Mouse (Mus musculus) limb, embryonic 11.5 days (tissue): Measurements from ENCODE around the gene Enah. TPM values are rescaled to one million over a fixed set of nuclear protein-coding genes. Genes with fewer than 3 reads are reported as not detected.

Source experiments
- ATAC-seq: fragments of 200-750 bp; cut with Nextera tagmentation; 2 replicates; pipeline ENCODE4 v1.8.0; 2017; ENCODE audit warnings: low read depth; ENCODE audit not compliant: insufficient number of reproducible peaks, low FRiP score, low TSS enrichment
- DNase-seq: peaks from one replicate; pipeline ENCODE4 v3.0.0-alpha.2; 2015; ENCODE audit warnings: low spot score
- H3K27ac ChIP-seq: fragments of 300-500 bp; sonication (generic); replicated peaks from 2 replicates; pipeline ENCODE4 v1.5.1; 2014; ENCODE audit warnings: low read depth, mild to moderate bottlenecking, low read length
- H3K27me3 ChIP-seq: fragments of 300-500 bp; sonication (generic); 2 replicates; pipeline ENCODE4 v1.6.1; 2014; ENCODE audit warnings: mild to moderate bottlenecking, low read length, mixed read lengths; ENCODE audit not compliant: control insufficient read depth, insufficient read depth
- H3K36me3 ChIP-seq: fragments of 300-500 bp; sonication (generic); 2 replicates; pipeline ENCODE4 v1.6.1; 2014; ENCODE audit warnings: mild to moderate bottlenecking, low read length, moderate library complexity, mixed read lengths; ENCODE audit not compliant: control insufficient read depth, insufficient read depth
- H3K4me1 ChIP-seq: fragments of 300-500 bp; sonication (generic); 2 replicates; pipeline ENCODE4 v1.6.1; 2014; ENCODE audit warnings: low read length, mixed read lengths; ENCODE audit not compliant: control insufficient read depth, insufficient read depth
- H3K4me2 ChIP-seq: fragments of 300-500 bp; sonication (generic); 2 replicates; pipeline ENCODE4 v1.6.1; 2014; ENCODE audit warnings: low read depth, mild to moderate bottlenecking, moderate library complexity; ENCODE audit not compliant: severe bottlenecking
- H3K4me3 ChIP-seq: fragments of 300-500 bp; sonication (generic); 2 replicates; pipeline ENCODE4 v1.5.1; 2014; ENCODE audit warnings: low read depth, low read length
- H3K9ac ChIP-seq: fragments of 300-500 bp; sonication (generic); 2 replicates; pipeline ENCODE4 v1.6.1; 2014; ENCODE audit warnings: mild to moderate bottlenecking, low read length
- H3K9me3 ChIP-seq: fragments of 300-500 bp; sonication (generic); 2 replicates; pipeline ENCODE4 v1.6.1; 2016; ENCODE audit warnings: low read length; ENCODE audit not compliant: control insufficient read depth
- WGBS: fragments of 180-500 bp; shearing (Covaris S2); extraction: QIAGEN DNeasy Blood & Tissue Kit; methylation state at CpG from one replicate; pipeline ENCODE4 v1.1.7; 2014; 5-methylcytosine and 5-hydroxymethylcytosine counted together
- polyA plus RNA-seq: library from polyadenylated mRNA; unstranded; fragments of >200 nt; fragmentation: Nextera tagmentation; extraction: Ambion mirVana; gene quantifications from 2 replicates; pipeline ENCODE4 v1.2.1, GENCODE M21; 2014

Gene Enah
- polyA plus RNA-seq, 1 experiment from 2014 or later: 28.5 TPM

DNA sequence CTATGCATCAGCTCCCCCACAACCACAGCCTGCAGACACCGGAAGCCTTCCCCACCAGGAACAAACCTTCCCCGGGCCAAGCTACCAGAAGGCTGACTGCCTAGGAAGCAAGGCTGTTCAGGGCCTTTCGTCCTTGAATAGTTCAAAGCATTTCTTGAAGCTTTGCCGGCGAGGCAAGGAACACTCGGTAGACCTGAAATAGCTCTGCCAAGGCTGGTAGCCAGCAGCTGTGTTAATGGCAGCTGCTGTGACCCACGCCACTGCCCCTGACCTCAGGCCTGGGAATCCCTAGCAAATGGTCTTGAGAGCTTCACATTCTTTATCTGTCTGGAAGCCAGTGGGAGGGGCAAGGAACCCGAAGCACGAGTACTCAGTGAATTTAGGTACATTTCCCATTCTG, 35.3 kb upstream of the Enah start:
- Histone ChIP-seq H3K4me1 (peaks cover 4% of the 10 kb centered on the region), H3K27me3 (no peaks in the 10 kb centered on the region), H3K27ac (no peak overlapping the region), H3K4me3 (no peak overlapping the region), H3K36me3 (no peaks in the 10 kb centered on the region), H3K4me2 (no peak overlapping the region), H3K9ac (no peak overlapping the region), H3K9me3 (no peaks in the 10 kb centered on the region)
- ATAC-seq (no peak), DNase-seq (peak; percentile 22)
- WGBS: 31% methylated on average over 9 of the region's 9 CpGs

DNA sequence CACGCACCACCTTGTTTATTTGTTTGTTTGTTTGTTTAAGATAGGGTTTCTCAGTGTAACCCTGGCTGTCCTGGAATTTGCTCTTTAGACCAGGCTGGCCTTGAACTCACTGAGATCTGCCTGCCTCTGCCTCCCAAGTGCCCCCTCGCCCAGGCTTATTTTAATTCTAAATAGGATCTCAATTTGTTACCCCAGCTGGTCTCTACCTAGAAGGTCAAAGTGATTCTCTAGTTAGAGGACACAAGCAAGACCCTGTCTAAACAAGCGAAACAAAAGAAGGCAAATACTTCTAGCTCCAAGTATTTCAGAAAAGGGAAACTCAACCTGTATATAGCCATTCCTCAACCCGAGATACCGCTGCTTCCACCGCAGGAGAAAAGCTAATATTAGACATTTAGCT, 34.9 kb upstream of the Enah start:
- ATAC-seq (no peak), DNase-seq (no peak)
- WGBS: 95% methylated on average over 6 of the region's 6 CpGs
- H3K4me2 ChIP-seq: no peak overlapping the region
- H3K4me1 ChIP-seq: peaks cover 4% of the 10 kb centered on the region
- H3K9ac ChIP-seq: no peak overlapping the region
- H3K4me3 ChIP-seq: no peak overlapping the region
- no peaks in the 10 kb centered on the region for H3K9me3 ChIP-seq
- no peak overlapping the region for H3K27ac ChIP-seq
- H3K36me3 ChIP-seq: no peaks in the 10 kb centered on the region
- no peaks in the 10 kb centered on the region for H3K27me3 ChIP-seq

- 25% methylated on average over 10 of the region's 10 CpGs for WGBS
- Histone ChIP-seq H3K27ac (no peak overlapping the region), H3K27me3 (no peaks in the 10 kb centered on the region), H3K4me3 (no peak overlapping the region), H3K4me1 (peaks cover 4% of the 10 kb centered on the region), H3K9me3 (no peaks in the 10 kb centered on the region), H3K36me3 (no peaks in the 10 kb centered on the region), H3K9ac (no peak overlapping the region), H3K4me2 (no peak overlapping the region)
- ATAC-seq (no peak), DNase-seq (peak; percentile 59)
Measured at GRCm38 (mm10) chr1:182052973-182053372, 33.2 kb upstream of the Enah start.

DNA sequence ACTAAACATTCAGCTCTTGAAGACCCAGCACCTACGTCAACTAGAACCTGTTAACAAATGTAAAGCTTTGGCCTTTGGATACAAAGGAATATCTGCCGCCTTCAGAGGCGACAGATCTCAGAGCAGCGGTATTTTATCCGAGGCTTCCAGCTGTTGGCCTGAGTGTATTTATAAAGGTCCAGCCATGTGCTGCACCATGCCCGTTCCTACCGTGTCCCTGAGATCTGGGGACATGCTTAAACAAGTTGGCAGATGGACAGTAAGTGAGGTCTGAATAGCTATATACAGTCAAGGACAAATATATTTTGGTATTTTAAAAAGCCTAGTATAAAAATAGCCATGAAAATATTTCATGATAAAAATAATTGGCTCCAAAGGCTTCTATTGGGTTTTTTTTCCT, 32.6 kb upstream of the Enah start:
- H3K9ac ChIP-seq: no peak overlapping the region
- no peaks in the 10 kb centered on the region for H3K36me3 ChIP-seq
- peaks cover 4% of the 10 kb centered on the region for H3K4me1 ChIP-seq
- no peaks in the 10 kb centered on the region for H3K27me3 ChIP-seq
- H3K27ac ChIP-seq: no peak overlapping the region
- H3K4me2 ChIP-seq: no peak overlapping the region
- ATAC-seq: no peak
- WGBS: 78% methylated on average over 7 of the region's 7 CpGs
- H3K4me3 ChIP-seq: no peak overlapping the region
- no peaks in the 10 kb centered on the region for H3K9me3 ChIP-seq
- DNase-seq: no peak

GRCm38 (mm10) chr1:182049813-182050212, 30.0 kb upstream of the Enah start:
- WGBS: 85% methylated on average over 7 of the region's 7 CpGs
- no peak for ATAC-seq

GRCm38 (mm10) chr1:182048101-182048500, 28.3 kb upstream of the Enah start:
- ATAC-seq: no peak
- 78% methylated on average over 4 of the region's 4 CpGs for WGBS

More at GRCm38 (mm10) chr1:182049813-182050212, 30.0 kb upstream of the Enah start:
- H3K4me3 ChIP-seq: no peak overlapping the region
- H3K27me3 ChIP-seq: no peaks in the 10 kb centered on the region
- no peaks in the 10 kb centered on the region for H3K36me3 ChIP-seq
- no peak overlapping the region for H3K9ac ChIP-seq
- no peak for DNase-seq
- no peaks in the 10 kb centered on the region for H3K9me3 ChIP-seq
- H3K4me1 ChIP-seq: peaks cover 4% of the 10 kb centered on the region
- no peak overlapping the region for H3K4me2 ChIP-seq
- H3K27ac ChIP-seq: no peak overlapping the region

GRCm38 (mm10) chr1:182047016-182047690, 27.4 kb upstream of the Enah start:
- no peak overlapping the region for H3K4me2 ChIP-seq
- no peak overlapping the region for H3K9ac ChIP-seq
- 87% methylated on average over 3 of the region's 3 CpGs for WGBS
- DNase-seq (no peak), ATAC-seq (no peak)
- H3K27me3 ChIP-seq: no peaks in the 10 kb centered on the region
- H3K36me3 ChIP-seq: no peaks in the 10 kb centered on the region
- H3K9me3 ChIP-seq: no peaks in the 10 kb centered on the region
- no peak overlapping the region for H3K4me3 ChIP-seq
- H3K4me1 ChIP-seq: no peaks in the 10 kb centered on the region
- H3K27ac ChIP-seq: no peak overlapping the region

More at GRCm38 (mm10) chr1:182048101-182048500, 28.3 kb upstream of the Enah start:
- no peaks in the 10 kb centered on the region for H3K9me3 ChIP-seq
- peaks cover 3% of the 10 kb centered on the region for H3K4me1 ChIP-seq
- no peak for DNase-seq
- H3K4me2 ChIP-seq: no peak overlapping the region
- no peak overlapping the region for H3K4me3 ChIP-seq
- H3K27ac ChIP-seq: no peak overlapping the region
- H3K9ac ChIP-seq: no peak overlapping the region
- H3K27me3 ChIP-seq: no peaks in the 10 kb centered on the region
- no peaks in the 10 kb centered on the region for H3K36me3 ChIP-seq

DNA sequence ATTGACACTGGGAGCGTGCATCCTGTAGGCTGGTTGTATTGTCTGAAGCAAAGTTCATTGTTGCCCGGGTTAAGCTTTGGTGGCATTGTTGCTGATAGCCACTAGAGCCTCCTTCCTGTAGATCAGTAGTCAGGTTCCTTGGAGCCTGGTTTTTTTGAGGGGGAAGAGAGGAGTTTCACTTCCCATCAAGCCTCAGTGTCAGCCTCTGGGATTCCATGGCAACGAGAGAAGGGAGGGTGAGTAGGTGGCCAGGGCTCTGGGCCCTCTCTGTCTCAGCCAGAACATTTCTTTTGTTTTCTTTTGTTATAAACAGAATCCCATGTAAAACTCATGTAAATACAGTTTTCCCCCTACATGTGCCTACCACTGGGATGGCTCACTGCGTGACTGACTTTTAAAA, 25.4 kb upstream of the Enah start:
- WGBS: 90% methylated on average over 4 of the region's 4 CpGs
- no peak overlapping the region for H3K27ac ChIP-seq

DNA sequence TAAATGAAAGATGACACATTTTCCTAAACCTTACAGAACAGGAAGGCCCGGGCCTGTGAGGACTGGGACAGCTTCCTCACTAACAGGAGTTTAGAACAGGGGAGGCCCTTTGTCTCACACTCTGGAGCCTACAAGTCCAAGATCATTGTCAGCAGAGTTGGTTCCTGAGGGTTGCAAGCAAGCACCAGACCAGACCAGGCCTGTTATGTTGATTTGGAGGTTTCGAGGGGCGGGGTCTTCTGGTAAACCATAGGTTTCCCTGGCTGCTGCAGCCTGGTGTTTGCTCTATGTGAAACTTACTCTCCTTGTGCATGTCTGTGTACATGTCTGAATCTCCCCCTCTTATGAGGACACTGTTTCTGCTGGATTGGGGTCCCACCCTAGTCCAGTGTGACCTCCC, 20.7 kb upstream of the Enah start:
- H3K27me3 ChIP-seq: no peaks in the 10 kb centered on the region
- H3K4me2 ChIP-seq: no peak overlapping the region
- H3K4me3 ChIP-seq: no peak overlapping the region
- no peak for ATAC-seq
- H3K9ac ChIP-seq: no peak overlapping the region
- WGBS: 89% methylated on average over 3 of the region's 3 CpGs
- H3K36me3 ChIP-seq: no peaks in the 10 kb centered on the region
- no peaks in the 10 kb centered on the region for H3K9me3 ChIP-seq
- H3K4me1 ChIP-seq: no peaks in the 10 kb centered on the region
- H3K27ac ChIP-seq: no peak overlapping the region
- DNase-seq: no peak

More for the DNA sequence above, 25.4 kb upstream of the Enah start:
- H3K4me1 ChIP-seq: no peaks in the 10 kb centered on the region
- H3K36me3 ChIP-seq: no peaks in the 10 kb centered on the region
- H3K27me3 ChIP-seq: no peaks in the 10 kb centered on the region
- no peak overlapping the region for H3K4me2 ChIP-seq
- H3K9ac ChIP-seq: no peak overlapping the region
- DNase-seq (no peak), ATAC-seq (no peak)
- no peak overlapping the region for H3K4me3 ChIP-seq
- H3K9me3 ChIP-seq: no peaks in the 10 kb centered on the region
